Mouse (Mus musculus): ENCODE measurements at regions not wholly inside any gene's neighbourhood (a gene's known extent, or its start where the extent isn't known, plus 50 kb on each side); places are given as distances from the start of the nearest gene placed in this dataset.

- intact Hi-C loops (cut with DNase I), result no loop called here
- no peak for DNase-seq
These were observed 58.1 kb downstream of the Irx6 start for GRCm38 (mm10) chr8:92732229-92732628.

- DNase-seq, result no peak
- intact Hi-C loops (cut with DNase I), result no loop called here
These were observed 61.6 kb downstream of the Irx6 start for GRCm38 (mm10) chr8:92735646-92736045.

GRCm38 (mm10) chr8:92738080-92738479 lies 64.0 kb downstream of the Irx6 start:
- DNase-seq, result no peak
- intact Hi-C loops (cut with DNase I), result no loop called here

- intact Hi-C loops (cut with DNase I), result no loop called here
- no peak for DNase-seq
These were observed 66.3 kb downstream of the Irx6 start for GRCm38 (mm10) chr8:92740286-92740808.

GRCm38 (mm10) chr8:92741836-92742235 lies 67.7 kb downstream of the Irx6 start:
- no peak for DNase-seq
- intact Hi-C loops (cut with DNase I), result no loop called here

GRCm38 (mm10) chr8:92743108-92743507 lies 69.0 kb downstream of the Irx6 start:
- DNase-seq, result no peak
- intact Hi-C loops (cut with DNase I), result no loop called here

- DNase-seq, result no peak
- intact Hi-C loops (cut with DNase I), result no loop called here
These were observed 73.0 kb downstream of the Irx6 start for GRCm38 (mm10) chr8:92747086-92747485.

- DNase-seq, result peak in 1 of 2 experiments; percentile 7
- intact Hi-C loops (cut with DNase I), result no loop called here
These were observed 73.9 kb downstream of the Irx6 start for GRCm38 (mm10) chr8:92747951-92748350.

- DNase-seq, result no peak
- intact Hi-C loops (cut with DNase I), result no loop called here
These were observed 67.2 kb upstream of the Mmp2 start for GRCm38 (mm10) chr8:92759848-92760247.

- intact Hi-C loops (cut with DNase I), result no loop called here
- DNase-seq, result no peak
These were observed 66.2 kb upstream of the Mmp2 start for GRCm38 (mm10) chr8:92760933-92761332.

GRCm38 (mm10) chr8:92761959-92762600 lies 65.0 kb upstream of the Mmp2 start:
- intact Hi-C loops (cut with DNase I), result no loop called here
- DNase-seq, result no peak

GRCm38 (mm10) chr8:92771856-92772650 lies 55.0 kb upstream of the Mmp2 start:
- intact Hi-C loops (cut with DNase I), result no loop called here
- no peak for DNase-seq

- DNase-seq, result no peak
- intact Hi-C loops (cut with DNase I), result no loop called here
These were observed 54.3 kb upstream of the Mmp2 start for GRCm38 (mm10) chr8:92772826-92773225.

- no peak for DNase-seq
- intact Hi-C loops (cut with DNase I), result no loop called here
These were observed 51.9 kb upstream of the Mmp2 start for GRCm38 (mm10) chr8:92775186-92775585.

GRCm38 (mm10) chr8:92777106-92777505 lies 50.0 kb upstream of the Mmp2 start:
- intact Hi-C loops (cut with DNase I), result no loop called here
- DNase-seq, result no peak
